Mouse (Mus musculus) midbrain, embryonic 13.5 days (tissue): ENCODE data around the gene Zfp619. TPM values are rescaled to one million over a fixed set of nuclear protein-coding genes. Genes with fewer than 3 reads are reported as not detected.

Experiments
- polyA plus RNA-seq: library from polyadenylated mRNA; unstranded; fragments of >200 nt; fragmentation: Nextera tagmentation; extraction: Ambion mirVana; gene quantifications from 2 replicates; pipeline ENCODE4 v1.2.1, GENCODE M21; 2015

Zfp619 gene
- polyA plus RNA-seq, 1 experiment from 2014 or later = 4.3 TPM

Other genes with a start within 250 kb of the Zfp619 start
- not detected in 2 replicates for gene Gm5114, start 104.6 kb upstream of the Zfp619 start, polyA plus RNA-seq